Mouse (Mus musculus): Measurements from ENCODE around the gene Daam1. TPM values are rescaled to one million over a fixed set of nuclear protein-coding genes. Genes with fewer than 3 reads are reported as not detected.
A peak's percentile ranks its signal among the peaks of the same experiment; 100 is the strongest.
"Not testable (repeated sequence)": the region's sequence is repeated elsewhere in the genome, so short reads cannot be mapped to it uniquely, and the experiment has no call there.

Gene Daam1
- polyA plus RNA-seq, 1 experiment from 2014 or later, result 7.7 TPM

GRCm38 (mm10) chr12:71839653-71840052, 8.8 kb downstream of the Daam1 start:
- Histone ChIP-seq H3K27ac (ENCODE audit: low read length) (no peak overlapping the region), H3K9ac (ENCODE audit: low read depth, low read length) (no peak overlapping the region), H3K9me3 (ENCODE audit: control insufficient read depth, low read length) (no peaks in the 10 kb centered on the region), H3K27me3 (replicated peaks; ENCODE audit: control insufficient read depth, insufficient read depth, low read length) (no peaks in the 10 kb centered on the region), H3K4me1 (ENCODE audit: control insufficient read depth, insufficient read depth, low read length) (peaks cover 44% of the 10 kb centered on the region), H3K4me2 (ENCODE audit: low read depth, low read length) (no peak overlapping the region), H3K4me3 (ENCODE audit: low read length) (no peak overlapping the region), H3K36me3 (ENCODE audit: control insufficient read depth, insufficient read depth, low read length) (no peaks in the 10 kb centered on the region)
- no peak for ATAC-seq
- WGBS, result 81% methylated on average over 3 of the region's 3 CpGs

- H3K4me2 ChIP-seq (ENCODE audit: low read depth, low read length), result no peak overlapping the region
- peaks cover 44% of the 10 kb centered on the region for H3K4me1 ChIP-seq (ENCODE audit: control insufficient read depth, insufficient read depth, low read length)
- H3K4me3 ChIP-seq (ENCODE audit: low read length), result no peak overlapping the region
- no peak for ATAC-seq
- H3K9me3 ChIP-seq (ENCODE audit: control insufficient read depth, low read length), result no peaks in the 10 kb centered on the region
- 52% methylated on average over 6 of the region's 6 CpGs for WGBS
- H3K27me3 ChIP-seq (replicated peaks; ENCODE audit: control insufficient read depth, insufficient read depth, low read length), result no peaks in the 10 kb centered on the region
- H3K27ac ChIP-seq (ENCODE audit: low read length), result no peak overlapping the region
- no peaks in the 10 kb centered on the region for H3K36me3 ChIP-seq (ENCODE audit: control insufficient read depth, insufficient read depth, low read length)
- H3K9ac ChIP-seq (ENCODE audit: low read depth, low read length), result no peak overlapping the region
Measured at GRCm38 (mm10) chr12:71840430-71841186, 9.7 kb downstream of the Daam1 start.

- no peak for ATAC-seq
- no peaks in the 10 kb centered on the region for H3K27me3 ChIP-seq (replicated peaks; ENCODE audit: control insufficient read depth, insufficient read depth, low read length)
- no peak overlapping the region for H3K4me2 ChIP-seq (ENCODE audit: low read depth, low read length)
- H3K4me3 ChIP-seq (ENCODE audit: low read length), result no peak overlapping the region
- H3K4me1 ChIP-seq (ENCODE audit: control insufficient read depth, insufficient read depth, low read length), result peaks cover 34% of the 10 kb centered on the region
- H3K27ac ChIP-seq (ENCODE audit: low read length), result peak overlapping the region; percentile 66; the same call in 1 of the 2 replicates
- H3K9me3 ChIP-seq (ENCODE audit: control insufficient read depth, low read length), result no peaks in the 10 kb centered on the region
- no peaks in the 10 kb centered on the region for H3K36me3 ChIP-seq (ENCODE audit: control insufficient read depth, insufficient read depth, low read length)
- WGBS, result 20% methylated on average over 3 of the region's 3 CpGs
- H3K9ac ChIP-seq (ENCODE audit: low read depth, low read length), result no peak overlapping the region
Measured at GRCm38 (mm10) chr12:71842006-71842405, 11.1 kb downstream of the Daam1 start.

GRCm38 (mm10) chr12:71842588-71842987, 11.7 kb downstream of the Daam1 start:
- ATAC-seq, result no peak
- no peak overlapping the region for H3K9ac ChIP-seq (ENCODE audit: low read depth, low read length)
- H3K36me3 ChIP-seq (ENCODE audit: control insufficient read depth, insufficient read depth, low read length), result no peaks in the 10 kb centered on the region
- H3K4me1 ChIP-seq (ENCODE audit: control insufficient read depth, insufficient read depth, low read length), result peaks cover 29% of the 10 kb centered on the region
- no peak overlapping the region for H3K27ac ChIP-seq (ENCODE audit: low read length)
- no peak overlapping the region for H3K4me2 ChIP-seq (ENCODE audit: low read depth, low read length)
- H3K4me3 ChIP-seq (ENCODE audit: low read length), result no peak overlapping the region
- H3K27me3 ChIP-seq (replicated peaks; ENCODE audit: control insufficient read depth, insufficient read depth, low read length), result no peaks in the 10 kb centered on the region
- WGBS, result 56% methylated on average over 2 of the region's 2 CpGs
- H3K9me3 ChIP-seq (ENCODE audit: control insufficient read depth, low read length), result no peaks in the 10 kb centered on the region

GRCm38 (mm10) chr12:71845486-71845885, 14.6 kb downstream of the Daam1 start:
- WGBS, result 72% methylated on average over 5 of the region's 5 CpGs

GRCm38 (mm10) chr12:71846416-71846815, 15.5 kb downstream of the Daam1 start:
- not testable (repeated sequence) for H3K4me1 ChIP-seq (ENCODE audit: control insufficient read depth, insufficient read depth, low read length); H3K27me3 ChIP-seq (replicated peaks; ENCODE audit: control insufficient read depth, insufficient read depth, low read length); H3K36me3 ChIP-seq (ENCODE audit: control insufficient read depth, insufficient read depth, low read length); H3K4me3 ChIP-seq (ENCODE audit: low read length); H3K9me3 ChIP-seq (ENCODE audit: control insufficient read depth, low read length); ATAC-seq; H3K4me2 ChIP-seq (ENCODE audit: low read depth, low read length); H3K9ac ChIP-seq (ENCODE audit: low read depth, low read length); H3K27ac ChIP-seq (ENCODE audit: low read length)
- 95% methylated on average over 4 of the region's 4 CpGs for WGBS

More at GRCm38 (mm10) chr12:71845486-71845885, 14.6 kb downstream of the Daam1 start:
- no peak overlapping the region for H3K27ac ChIP-seq (ENCODE audit: low read length)
- no peak overlapping the region for H3K4me2 ChIP-seq (ENCODE audit: low read depth, low read length)
- ATAC-seq, result no peak
- H3K9ac ChIP-seq (ENCODE audit: low read depth, low read length), result no peak overlapping the region
- H3K4me3 ChIP-seq (ENCODE audit: low read length), result no peak overlapping the region
- H3K27me3 ChIP-seq (replicated peaks; ENCODE audit: control insufficient read depth, insufficient read depth, low read length), result no peaks in the 10 kb centered on the region
- H3K9me3 ChIP-seq (ENCODE audit: control insufficient read depth, low read length), result no peaks in the 10 kb centered on the region
- no peaks in the 10 kb centered on the region for H3K36me3 ChIP-seq (ENCODE audit: control insufficient read depth, insufficient read depth, low read length)
- peaks cover 18% of the 10 kb centered on the region for H3K4me1 ChIP-seq (ENCODE audit: control insufficient read depth, insufficient read depth, low read length)

- H3K36me3 ChIP-seq (ENCODE audit: control insufficient read depth, insufficient read depth, low read length); H3K4me1 ChIP-seq (ENCODE audit: control insufficient read depth, insufficient read depth, low read length); H3K4me2 ChIP-seq (ENCODE audit: low read depth, low read length); H3K27ac ChIP-seq (ENCODE audit: low read length); ATAC-seq; H3K9me3 ChIP-seq (ENCODE audit: control insufficient read depth, low read length); H3K9ac ChIP-seq (ENCODE audit: low read depth, low read length); H3K4me3 ChIP-seq (ENCODE audit: low read length); H3K27me3 ChIP-seq (replicated peaks; ENCODE audit: control insufficient read depth, insufficient read depth, low read length): not testable (repeated sequence)
- 92% methylated on average over 6 of the region's 6 CpGs for WGBS
Measured at GRCm38 (mm10) chr12:71847024-71847423, 16.1 kb downstream of the Daam1 start.

GRCm38 (mm10) chr12:71847617-71848016, 16.7 kb downstream of the Daam1 start:
- Histone ChIP-seq H3K4me3 (ENCODE audit: low read length) (no peak overlapping the region), H3K9ac (ENCODE audit: low read depth, low read length) (no peak overlapping the region), H3K4me2 (ENCODE audit: low read depth, low read length) (no peak overlapping the region), H3K9me3 (ENCODE audit: control insufficient read depth, low read length) (no peaks in the 10 kb centered on the region), H3K36me3 (ENCODE audit: control insufficient read depth, insufficient read depth, low read length) (no peaks in the 10 kb centered on the region), H3K4me1 (ENCODE audit: control insufficient read depth, insufficient read depth, low read length) (no peaks in the 10 kb centered on the region), H3K27me3 (replicated peaks; ENCODE audit: control insufficient read depth, insufficient read depth, low read length) (no peaks in the 10 kb centered on the region), H3K27ac (ENCODE audit: low read length) (no peak overlapping the region)
- no peak for ATAC-seq
- WGBS, result 70% methylated on average over 5 of the region's 5 CpGs

- WGBS, result 49% methylated on average over 5 of the region's 5 CpGs
- no peak overlapping the region for H3K27ac ChIP-seq (ENCODE audit: low read length)
- no peak for ATAC-seq
- no peak overlapping the region for H3K4me2 ChIP-seq (ENCODE audit: low read depth, low read length)
- no peak overlapping the region for H3K9ac ChIP-seq (ENCODE audit: low read depth, low read length)
- no peaks in the 10 kb centered on the region for H3K36me3 ChIP-seq (ENCODE audit: control insufficient read depth, insufficient read depth, low read length)
- H3K9me3 ChIP-seq (ENCODE audit: control insufficient read depth, low read length), result no peaks in the 10 kb centered on the region
- H3K27me3 ChIP-seq (replicated peaks; ENCODE audit: control insufficient read depth, insufficient read depth, low read length), result no peaks in the 10 kb centered on the region
- H3K4me1 ChIP-seq (ENCODE audit: control insufficient read depth, insufficient read depth, low read length), result no peaks in the 10 kb centered on the region
- no peak overlapping the region for H3K4me3 ChIP-seq (ENCODE audit: low read length)
Measured at GRCm38 (mm10) chr12:71848037-71848776, 17.3 kb downstream of the Daam1 start.

All from intestine, embryonic 16.5 days (tissue).